Mouse (Mus musculus) spleen, adult 2 months (tissue): ENCODE results near the gene Rap1b.

ENCODE experiments used
- CTCF ChIP-seq: fragments of 200-500 bp; IDR thresholded peaks from 2 replicates; pipeline ENCODE4 v1.5.1; 2011; ENCODE audit warnings: mild to moderate bottlenecking, inconsistent platforms; ENCODE audit not compliant: insufficient read depth, insufficient read length, insufficient replicate concordance; ENCODE audit errors: extremely low read depth
- POLR2A ChIP-seq: fragments of 200-500 bp; IDR thresholded peaks from 2 replicates; pipeline ENCODE4 v1.6.1; 2011; ENCODE audit warnings: low read depth, low read length, inconsistent platforms

- TF ChIP-seq POLR2A (no peak), CTCF (no peak)
These were observed 54.7 kb downstream of the Rap1b start for GRCm38 (mm10) chr10:117791171-117791470.
